Mouse (Mus musculus) G1E (cell line): ENCODE data around the gene Neil3. TPM values are rescaled to one million over a fixed set of nuclear protein-coding genes. Genes with fewer than 3 reads are reported as not detected.
"Not testable (repeated sequence)": the region's sequence is repeated elsewhere in the genome, so short reads cannot be mapped to it uniquely, and the experiment has no call there.

Source experiments
- ATAC-seq: 2 replicates; pipeline ENCODE4 v1.8.0; 2016; ENCODE audit warnings: mild to moderate bottlenecking; ENCODE audit not compliant: insufficient number of reproducible peaks, poor library complexity, low FRiP score, severe bottlenecking; ENCODE audit errors: extremely low read depth
- DNase-seq: peaks from one replicate; pipeline ENCODE4 v3.0.0; 2012; ENCODE audit warnings: low spot score
- H3K27me3 ChIP-seq: 2 replicates; pipeline ENCODE4 v1.6.1; 2012; ENCODE audit warnings: mild to moderate bottlenecking, low read length, inconsistent platforms; ENCODE audit not compliant: insufficient read depth
- H3K36me3 ChIP-seq: replicated peaks from 2 replicates; pipeline ENCODE3; 2012; ENCODE audit warnings: mild to moderate bottlenecking, inconsistent platforms
- H3K4me1 ChIP-seq: 2 replicates; pipeline ENCODE4 v1.6.1; 2012; ENCODE audit warnings: low read depth, low read length, inconsistent platforms, mixed read lengths; ENCODE audit not compliant: insufficient read depth
- H3K4me3 ChIP-seq: 2 replicates; pipeline ENCODE4 v1.5.1; 2012; ENCODE audit warnings: low read depth, mild to moderate bottlenecking, inconsistent platforms, low read length, moderate library complexity, mixed read lengths
- H3K9me3 ChIP-seq: replicated peaks from 2 replicates; pipeline ENCODE4 v1.6.1; 2012; ENCODE audit warnings: inconsistent platforms
- CTCF ChIP-seq: IDR thresholded peaks from 2 replicates; pipeline ENCODE4 v1.5.1; 2012; ENCODE audit warnings: low read depth, low read length, inconsistent platforms, mixed read lengths
- GATA1 ChIP-seq: IDR thresholded peaks from 2 replicates; pipeline ENCODE4 v1.6.1; 2012; ENCODE audit warnings: borderline replicate concordance, low read length, inconsistent platforms, mixed read lengths
- GATA2 ChIP-seq: IDR thresholded peaks from 2 replicates; pipeline ENCODE4 v1.6.1; 2012; ENCODE audit warnings: low read depth, low read length, inconsistent platforms, borderline replicate concordance
- POLR2AphosphoS5 ChIP-seq: IDR thresholded peaks from 2 replicates; pipeline ENCODE4 v1.6.1; 2012; ENCODE audit warnings: low read depth, low read length, inconsistent platforms; ENCODE audit not compliant: insufficient replicate concordance
- TAL1 ChIP-seq: conservative IDR thresholded peaks from 2 replicates; pipeline ENCODE4 v1.6.1; 2012; ENCODE audit warnings: low read depth, low read length, inconsistent platforms, mixed read lengths
- polyA plus RNA-seq: library from polyadenylated mRNA; stranded (reverse); fragments of >175 nt; gene quantifications from 2 replicates; pipeline ENCODE4 v1.2.3, GENCODE M21; 2012
- total RNA-seq, 2 experiments: library from RNA; stranded (forward) in 1 of 2; stranded (reverse) in 1 of 2; fragments of 200-1000 nt in 1 of 2; fragments of >200 nt in 1 of 2; fragmentation: Nextera tagmentation in 1 of 2; gene quantifications; 2 replicates each; pipeline ENCODE4 v1.2.3; 2014 to 2017

Gene Neil3
- total and polyA plus RNA-seq, 3 experiments: 2.6 to 60.7 (median 39.9) TPM

GRCm38 (mm10) chr8:53539585-53539984, 99.3 kb downstream of the Neil3 start:
- TF ChIP-seq POLR2AphosphoS5: no peak
- no peak for TF ChIP-seq CTCF
- TF ChIP-seq GATA2: no peak
- TF ChIP-seq TAL1: no peak
- TF ChIP-seq GATA1: no peak
- no peak overlapping the region for H3K4me3 ChIP-seq
- H3K27me3 ChIP-seq: no peaks in the 10 kb centered on the region
- H3K9me3 ChIP-seq: no peaks in the 10 kb centered on the region
- ATAC-seq (no peak), DNase-seq (no peak)
- H3K4me1 ChIP-seq: no peaks in the 10 kb centered on the region
- no peaks in the 10 kb centered on the region for H3K36me3 ChIP-seq

GRCm38 (mm10) chr8:53538049-53538448, 100.8 kb downstream of the Neil3 start:
- H3K27me3 ChIP-seq, H3K9me3 ChIP-seq, DNase-seq, H3K4me3 ChIP-seq, H3K36me3 ChIP-seq, ATAC-seq, H3K4me1 ChIP-seq: not testable (repeated sequence)

Other genes with a start within 250 kb of the Neil3 start
- gene Aga, start 127.3 kb downstream of the Neil3 start, total RNA-seq (2014; fragmentation: Nextera tagmentation): 4.9 and 10.3 TPM in 2 replicates
- 12.9 and 13.2 TPM in 2 replicates for gene Aga, start 127.3 kb downstream of the Neil3 start, total RNA-seq (2017)
- 0.58 and 1.1 TPM in 2 replicates for gene Aga, start 127.3 kb downstream of the Neil3 start, polyA plus RNA-seq